Mouse (Mus musculus): ENCODE data around the gene Dip2b. TPM values are rescaled to one million over a fixed set of nuclear protein-coding genes. Genes with fewer than 3 reads are reported as not detected.

The Dip2b gene
- polyA plus RNA-seq, 1 experiment: 7.4 TPM

DNA sequence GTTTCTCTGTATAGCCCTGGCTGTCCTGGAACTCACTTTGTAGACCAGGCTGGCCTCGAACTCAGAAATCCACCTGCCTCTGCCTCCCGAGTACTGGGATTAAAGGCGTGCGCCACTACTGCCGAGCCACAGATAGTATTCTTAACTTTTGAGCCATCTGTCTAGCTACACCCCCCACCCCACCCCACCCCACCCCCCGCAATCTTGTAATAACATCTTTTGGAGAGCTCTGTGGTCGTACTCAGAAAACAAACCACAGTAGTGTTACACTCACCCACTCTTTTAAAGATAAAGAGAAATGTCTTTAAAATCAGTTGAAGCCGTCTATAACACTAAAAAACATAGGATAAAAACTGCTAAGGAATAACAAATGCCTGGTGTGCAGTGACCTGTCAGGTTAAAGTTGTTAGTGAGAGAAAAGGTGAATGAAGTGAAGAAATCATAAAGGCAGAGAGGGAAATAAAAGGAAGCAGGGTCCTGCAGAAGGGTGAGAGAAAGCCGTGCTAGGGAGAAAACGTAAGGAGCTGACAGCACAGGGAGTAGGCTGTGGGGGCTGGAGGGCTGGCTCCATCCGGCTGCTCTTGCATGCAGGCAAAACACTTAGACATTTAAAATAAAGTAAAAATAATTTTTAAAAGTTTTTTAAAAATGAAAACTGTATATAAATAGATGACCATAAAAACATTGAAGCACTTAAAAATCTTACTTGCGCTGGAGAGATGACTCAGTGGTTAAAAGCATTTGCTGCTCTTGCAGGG lies 196.9 kb downstream of the Dip2b start:
- H3K4me3 ChIP-seq (ENCODE audit: insufficient read depth, poor library complexity, severe bottlenecking): no peak overlapping the region
- peaks cover 100% of the 10 kb centered on the region for H3K79me2 ChIP-seq (ENCODE audit: control insufficient read depth, insufficient read depth)
- peaks cover 76% of the 10 kb centered on the region for H3K79me3 ChIP-seq (ENCODE audit: low read depth)
- no peak overlapping the region for H3ac ChIP-seq (ENCODE audit: control insufficient read depth, insufficient read length, low read depth)
- TF ChIP-seq CTCF (IDR thresholded peaks at IDR 0.05; ENCODE audit: control insufficient read depth, insufficient read depth, insufficient read length): no peak
- TF ChIP-seq CEBPB (IDR thresholded peaks at IDR 0.05; ENCODE audit: low read depth): no peak
- TF ChIP-seq USF1 (IDR thresholded peaks at IDR 0.05; ENCODE audit: low read depth): no peak
- TF ChIP-seq MYOD1 (IDR thresholded peaks at IDR 0.05; ENCODE audit: control insufficient read depth, insufficient read length, low read depth): no peak
- no peak for TF ChIP-seq FOSL1 (IDR thresholded peaks at IDR 0.05; ENCODE audit: insufficient read depth, low read length, poor library complexity, severe bottlenecking)
- TF ChIP-seq MYOG (IDR thresholded peaks at IDR 0.05; ENCODE audit: control insufficient read depth, extremely low read depth, insufficient read length): no peak
- TF ChIP-seq MAX (IDR thresholded peaks at IDR 0.05): no peak
- peaks cover 74% of the 10 kb centered on the region for H3K36me3 ChIP-seq (ENCODE audit: control insufficient read depth, insufficient read depth)
- no peaks in the 10 kb centered on the region for H3K27me3 ChIP-seq (ENCODE audit: control insufficient read depth, insufficient read depth, insufficient read length)

GRCm38 (mm10) chr15:100236952-100237351 lies 198.5 kb downstream of the Dip2b start:
- Histone ChIP-seq H3K27me3 (ENCODE audit: control insufficient read depth, insufficient read depth, insufficient read length) (no peaks in the 10 kb centered on the region), H3ac (ENCODE audit: control insufficient read depth, insufficient read length, low read depth) (no peak overlapping the region), H3K79me2 (ENCODE audit: control insufficient read depth, insufficient read depth) (peaks cover 100% of the 10 kb centered on the region), H3K4me3 (ENCODE audit: insufficient read depth, poor library complexity, severe bottlenecking) (no peak overlapping the region), H3K79me3 (ENCODE audit: low read depth) (peaks cover 71% of the 10 kb centered on the region), H3K36me3 (ENCODE audit: control insufficient read depth, insufficient read depth) (peaks cover 90% of the 10 kb centered on the region)
- TF ChIP-seq MYOD1 (IDR thresholded peaks at IDR 0.05; ENCODE audit: control insufficient read depth, insufficient read length, low read depth): no peak
- no peak for TF ChIP-seq FOSL1 (IDR thresholded peaks at IDR 0.05; ENCODE audit: insufficient read depth, low read length, poor library complexity, severe bottlenecking)
- no peak for TF ChIP-seq MAX (IDR thresholded peaks at IDR 0.05)
- no peak for TF ChIP-seq USF1 (IDR thresholded peaks at IDR 0.05; ENCODE audit: low read depth)
- no peak for TF ChIP-seq CEBPB (IDR thresholded peaks at IDR 0.05; ENCODE audit: low read depth)
- no peak for TF ChIP-seq CTCF (IDR thresholded peaks at IDR 0.05; ENCODE audit: control insufficient read depth, insufficient read depth, insufficient read length)
- no peak for TF ChIP-seq MYOG (IDR thresholded peaks at IDR 0.05; ENCODE audit: control insufficient read depth, extremely low read depth, insufficient read length)

DNA sequence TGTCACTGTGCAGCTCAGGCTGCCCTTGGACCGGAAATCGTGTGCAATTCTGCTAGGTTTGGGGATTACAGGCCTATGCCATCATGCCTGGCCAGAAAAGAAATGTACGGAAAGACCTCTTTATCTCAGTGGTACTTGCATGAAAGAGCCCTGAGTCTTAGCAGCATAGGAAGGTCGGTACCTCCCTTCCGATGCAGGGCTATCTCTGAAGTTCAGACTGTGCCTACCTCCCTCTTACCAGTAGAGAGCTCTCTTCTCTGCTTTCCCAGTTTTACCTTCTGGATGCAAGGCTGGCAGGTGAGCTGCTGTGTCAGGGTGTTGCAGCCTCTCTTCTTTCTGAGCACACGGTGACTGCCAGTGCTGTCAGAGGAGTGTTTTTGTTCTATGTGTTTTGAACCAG lies 203.3 kb downstream of the Dip2b start:
- no peak overlapping the region for H3ac ChIP-seq (ENCODE audit: control insufficient read depth, insufficient read length, low read depth)
- H3K36me3 ChIP-seq (ENCODE audit: control insufficient read depth, insufficient read depth): peaks cover 95% of the 10 kb centered on the region
- no peak for TF ChIP-seq MAX (IDR thresholded peaks at IDR 0.05)
- no peak for TF ChIP-seq CEBPB (IDR thresholded peaks at IDR 0.05; ENCODE audit: low read depth)
- TF ChIP-seq FOSL1 (IDR thresholded peaks at IDR 0.05; ENCODE audit: insufficient read depth, low read length, poor library complexity, severe bottlenecking): no peak
- TF ChIP-seq MYOD1 (IDR thresholded peaks at IDR 0.05; ENCODE audit: control insufficient read depth, insufficient read length, low read depth): no peak
- no peak for TF ChIP-seq MYOG (IDR thresholded peaks at IDR 0.05; ENCODE audit: control insufficient read depth, extremely low read depth, insufficient read length)
- no peak for TF ChIP-seq USF1 (IDR thresholded peaks at IDR 0.05; ENCODE audit: low read depth)
- no peak for TF ChIP-seq CTCF (IDR thresholded peaks at IDR 0.05; ENCODE audit: control insufficient read depth, insufficient read depth, insufficient read length)
- peaks cover 100% of the 10 kb centered on the region for H3K79me2 ChIP-seq (ENCODE audit: control insufficient read depth, insufficient read depth)
- peaks cover 67% of the 10 kb centered on the region for H3K79me3 ChIP-seq (ENCODE audit: low read depth)
- H3K4me3 ChIP-seq (ENCODE audit: insufficient read depth, poor library complexity, severe bottlenecking): no peak overlapping the region
- no peaks in the 10 kb centered on the region for H3K27me3 ChIP-seq (ENCODE audit: control insufficient read depth, insufficient read depth, insufficient read length)

GRCm38 (mm10) chr15:100245951-100246350 lies 207.5 kb downstream of the Dip2b start:
- no peak overlapping the region for H3ac ChIP-seq (ENCODE audit: control insufficient read depth, insufficient read length, low read depth)
- H3K79me3 ChIP-seq (ENCODE audit: low read depth): peaks cover 52% of the 10 kb centered on the region
- H3K27me3 ChIP-seq (ENCODE audit: control insufficient read depth, insufficient read depth, insufficient read length): no peaks in the 10 kb centered on the region
- H3K79me2 ChIP-seq (ENCODE audit: control insufficient read depth, insufficient read depth): peaks cover 98% of the 10 kb centered on the region
- peaks cover 99% of the 10 kb centered on the region for H3K36me3 ChIP-seq (ENCODE audit: control insufficient read depth, insufficient read depth)
- TF ChIP-seq CTCF (IDR thresholded peaks at IDR 0.05; ENCODE audit: control insufficient read depth, insufficient read depth, insufficient read length) (no peak), MYOG (IDR thresholded peaks at IDR 0.05; ENCODE audit: control insufficient read depth, extremely low read depth, insufficient read length) (no peak), CEBPB (IDR thresholded peaks at IDR 0.05; ENCODE audit: low read depth) (no peak), MYOD1 (IDR thresholded peaks at IDR 0.05; ENCODE audit: control insufficient read depth, insufficient read length, low read depth) (no peak), FOSL1 (IDR thresholded peaks at IDR 0.05; ENCODE audit: insufficient read depth, low read length, poor library complexity, severe bottlenecking) (no peak), MAX (IDR thresholded peaks at IDR 0.05) (no peak), USF1 (IDR thresholded peaks at IDR 0.05; ENCODE audit: low read depth) (no peak)
- no peak overlapping the region for H3K4me3 ChIP-seq (ENCODE audit: insufficient read depth, poor library complexity, severe bottlenecking)

GRCm38 (mm10) chr15:100247296-100247695 lies 208.8 kb downstream of the Dip2b start:
- no peaks in the 10 kb centered on the region for H3K27me3 ChIP-seq (ENCODE audit: control insufficient read depth, insufficient read depth, insufficient read length)
- no peak overlapping the region for H3K4me3 ChIP-seq (ENCODE audit: insufficient read depth, poor library complexity, severe bottlenecking)
- H3K79me2 ChIP-seq (ENCODE audit: control insufficient read depth, insufficient read depth): peaks cover 95% of the 10 kb centered on the region
- TF ChIP-seq FOSL1 (IDR thresholded peaks at IDR 0.05; ENCODE audit: insufficient read depth, low read length, poor library complexity, severe bottlenecking) (no peak), CTCF (IDR thresholded peaks at IDR 0.05; ENCODE audit: control insufficient read depth, insufficient read depth, insufficient read length) (no peak)
- H3K36me3 ChIP-seq (ENCODE audit: control insufficient read depth, insufficient read depth): peaks cover 97% of the 10 kb centered on the region
- H3ac ChIP-seq (ENCODE audit: control insufficient read depth, insufficient read length, low read depth): no peak overlapping the region
- H3K79me3 ChIP-seq (ENCODE audit: low read depth): peaks cover 44% of the 10 kb centered on the region
